Mouse (Mus musculus) urinary bladder, postnatal 36 days (tissue): ENCODE data around the gene Malsu1.
A peak's percentile ranks its signal among the peaks of the same experiment; 100 is the strongest.

Experiments used
- DNase-seq, 2 experiments: peaks; one replicate each; pipeline ENCODE4 v3.0.0; 2022; ENCODE audit warnings: low spot score in 2 of 2, mixed read lengths in 1 of 2

Malsu1 gene

DNA sequence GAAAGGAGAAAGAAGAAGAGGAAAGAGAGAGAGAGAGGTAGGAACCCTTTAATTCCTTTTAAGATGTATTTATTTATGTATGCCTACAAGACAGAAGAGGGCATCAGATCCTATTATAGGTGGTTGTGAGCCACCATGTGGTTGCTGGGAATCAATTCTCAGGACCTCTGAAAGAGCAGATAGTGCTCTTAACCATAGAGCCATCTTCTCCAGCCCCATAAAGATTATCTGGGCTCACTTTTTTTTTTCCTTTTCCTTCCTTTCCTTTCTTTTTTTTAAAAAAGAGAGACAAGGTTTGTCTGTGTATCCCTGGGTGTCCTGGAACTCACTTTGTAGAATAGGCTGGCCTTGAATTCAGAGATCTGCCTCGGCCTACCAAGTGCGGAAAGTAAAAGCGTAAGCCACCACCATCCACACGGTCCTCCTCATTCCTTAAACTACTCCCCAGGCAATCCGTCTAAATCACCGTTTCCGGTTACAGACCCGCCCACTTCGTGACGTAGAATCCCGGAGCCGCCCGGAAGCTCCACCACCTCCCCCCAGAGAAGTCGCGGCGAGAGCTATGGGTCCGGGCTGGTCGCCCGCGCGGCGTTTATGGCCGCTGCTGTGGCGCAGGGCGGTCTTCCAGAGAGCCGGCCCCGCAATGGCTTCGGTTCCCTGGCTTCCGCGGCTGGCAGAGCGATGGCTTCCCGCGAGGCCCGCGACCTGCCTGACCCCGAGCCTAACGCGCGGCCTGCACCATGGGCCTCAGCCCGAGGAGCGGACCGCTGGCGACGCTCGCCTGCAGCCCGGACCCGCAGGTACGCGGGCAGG, at the start of gene Malsu1:
Gene Malsu1 (plus strand): TSS at position 492 of the 813 bp plus-strand sequence.
- peak; percentile 94 to 95 for DNase-seq

GRCm38 (mm10) chr6:49025290-49025689, 48.3 kb upstream of the Malsu1 start:
- DNase-seq, result no peak

GRCm38 (mm10) chr6:49026496-49026895, 47.1 kb upstream of the Malsu1 start:
- DNase-seq, result no peak

DNA sequence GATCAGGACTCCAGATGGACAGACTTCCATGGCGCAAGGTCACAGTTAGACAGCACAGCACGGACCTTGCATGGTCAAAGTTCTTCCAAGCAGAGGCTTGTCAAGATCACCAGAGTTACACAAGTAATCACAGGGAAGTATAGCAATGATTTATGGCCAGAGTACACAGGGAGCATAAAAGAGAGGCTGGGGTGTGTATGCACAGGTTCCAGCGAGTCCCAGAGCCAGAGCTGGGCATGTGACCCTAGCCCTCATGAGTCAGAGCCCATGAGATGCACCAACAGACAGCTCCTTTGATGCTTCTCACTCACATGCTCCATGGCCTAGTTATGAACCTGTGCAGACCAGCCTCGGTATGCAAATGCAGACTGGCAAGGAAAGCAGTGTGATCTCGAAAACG, 45.6 kb upstream of the Malsu1 start:
- DNase-seq, result peak; percentile 49 to 61

DNA sequence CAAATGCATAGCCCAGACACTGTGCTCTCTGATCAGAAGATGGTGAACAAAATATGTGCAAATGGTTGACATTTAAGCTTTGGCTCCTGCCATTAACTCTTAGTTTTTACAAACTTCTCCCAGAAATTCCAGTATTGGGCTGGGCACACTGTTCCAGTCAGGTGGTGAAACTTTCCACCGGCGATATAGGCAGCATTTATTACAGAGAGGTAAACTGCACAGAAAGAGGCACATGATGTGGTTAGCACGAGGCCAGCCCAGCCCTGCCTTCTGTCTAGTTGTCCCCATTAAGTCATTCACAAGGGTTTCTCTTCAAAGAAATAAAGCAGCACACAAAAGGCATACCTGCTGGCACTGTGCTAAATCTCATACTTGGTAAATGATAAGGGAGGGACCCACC, 44.9 kb upstream of the Malsu1 start:
- no peak for DNase-seq

GRCm38 (mm10) chr6:49031230-49031629, 42.4 kb upstream of the Malsu1 start:
- DNase-seq, result no peak

- DNase-seq, result no peak
Observed at GRCm38 (mm10) chr6:49032783-49033182, 40.8 kb upstream of the Malsu1 start.

DNA sequence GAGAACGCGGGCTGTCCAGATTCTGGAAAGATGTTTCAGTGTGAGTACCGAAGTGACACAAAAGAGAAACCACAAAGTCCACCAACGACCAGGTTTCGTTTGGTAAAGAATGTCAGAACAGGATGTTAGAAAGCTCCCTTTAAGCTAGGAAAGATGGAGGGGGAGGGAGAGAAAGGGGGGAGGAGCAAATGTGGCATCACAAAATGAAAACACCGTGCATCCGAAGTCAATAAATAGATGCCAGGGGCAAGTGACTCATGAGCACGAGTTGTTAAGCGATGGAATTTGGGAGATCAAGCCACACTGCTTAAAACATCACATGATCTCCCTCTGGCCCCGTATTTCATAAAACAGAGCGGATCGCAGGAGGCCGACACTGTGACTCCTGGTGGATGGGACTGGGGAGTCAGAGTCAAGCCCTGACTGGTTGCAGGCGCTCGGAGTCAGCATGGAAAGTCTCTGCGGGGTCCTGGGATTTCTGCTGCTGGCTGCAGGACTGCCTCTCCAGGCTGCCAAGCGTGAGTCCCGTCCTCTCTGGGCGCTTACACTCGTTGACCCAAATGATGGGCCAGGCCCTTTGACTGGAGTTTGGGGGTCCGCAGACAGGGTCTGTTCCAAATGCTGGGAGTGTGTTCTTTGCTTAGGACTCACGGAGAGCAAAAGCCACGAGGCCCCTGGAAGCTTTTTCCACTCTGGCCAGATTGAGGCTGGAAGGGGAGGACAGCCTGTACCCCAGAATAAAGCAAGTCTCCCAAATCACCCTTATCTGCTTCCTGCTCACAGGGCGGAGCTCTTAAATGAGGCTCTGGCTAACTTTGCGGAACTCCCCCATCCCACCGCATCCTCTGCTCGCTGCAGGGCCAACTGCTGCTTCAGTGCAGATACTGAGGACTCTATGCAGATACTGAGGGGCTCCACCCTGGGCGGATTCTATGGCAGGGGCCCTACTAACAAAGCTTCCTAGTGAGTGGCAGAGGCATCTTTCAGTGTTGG, 37.0 kb upstream of the Malsu1 start, which contains the start of gene Gpnmb:
Gene Gpnmb (plus strand): TSS at position 272 of the 993 bp plus-strand sequence.
- DNase-seq, result peak; percentile 45 to 49

DNA sequence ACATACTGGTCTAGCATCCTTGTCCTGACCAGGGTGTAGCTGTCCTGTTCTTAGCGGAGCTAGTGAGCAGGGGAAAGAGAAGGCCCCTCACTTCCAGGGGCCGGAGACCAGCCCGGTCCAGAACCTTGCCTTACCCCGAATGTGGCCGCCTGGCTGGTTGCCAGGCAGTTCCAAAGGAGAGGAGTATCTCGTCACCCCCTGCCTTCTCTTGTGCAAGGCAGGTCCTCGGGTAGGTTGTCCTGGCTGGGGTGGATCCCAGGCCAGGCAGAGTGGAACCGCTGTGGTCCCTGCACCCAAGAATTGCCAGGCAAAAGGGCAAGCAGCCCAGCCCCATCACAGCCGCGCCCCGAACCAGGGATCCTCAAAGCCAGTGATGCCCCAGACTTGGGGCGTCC, 36.3 kb upstream of the Malsu1 start:
- no peak for DNase-seq

- peak; percentile 46 to 66 for DNase-seq
Observed at GRCm38 (mm10) chr6:49039470-49040180, 34.0 kb upstream of the Malsu1 start.

GRCm38 (mm10) chr6:49046502-49046901, 27.1 kb upstream of the Malsu1 start:
- DNase-seq, result no peak

- no peak for DNase-seq
Observed at GRCm38 (mm10) chr6:49046976-49047375, 26.6 kb upstream of the Malsu1 start.

DNA sequence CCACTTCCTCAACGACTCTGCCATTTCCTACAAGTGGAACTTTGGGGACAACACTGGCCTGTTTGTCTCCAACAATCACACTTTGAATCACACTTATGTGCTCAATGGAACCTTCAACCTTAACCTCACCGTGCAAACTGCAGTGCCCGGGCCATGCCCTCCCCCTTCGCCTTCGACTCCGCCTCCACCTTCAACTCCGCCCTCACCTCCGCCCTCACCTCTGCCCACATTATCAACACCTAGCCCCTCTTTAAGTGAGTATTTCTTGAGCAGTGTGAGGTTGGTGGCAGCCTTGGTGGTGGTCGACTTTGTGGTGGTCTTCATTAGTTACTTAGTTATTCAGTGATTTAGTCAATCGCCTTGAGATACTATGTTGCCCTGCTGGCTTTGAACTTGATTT, 25.7 kb upstream of the Malsu1 start:
- no peak for DNase-seq

- DNase-seq, result no peak
Observed at GRCm38 (mm10) chr6:49048395-49048794, 25.2 kb upstream of the Malsu1 start.

DNA sequence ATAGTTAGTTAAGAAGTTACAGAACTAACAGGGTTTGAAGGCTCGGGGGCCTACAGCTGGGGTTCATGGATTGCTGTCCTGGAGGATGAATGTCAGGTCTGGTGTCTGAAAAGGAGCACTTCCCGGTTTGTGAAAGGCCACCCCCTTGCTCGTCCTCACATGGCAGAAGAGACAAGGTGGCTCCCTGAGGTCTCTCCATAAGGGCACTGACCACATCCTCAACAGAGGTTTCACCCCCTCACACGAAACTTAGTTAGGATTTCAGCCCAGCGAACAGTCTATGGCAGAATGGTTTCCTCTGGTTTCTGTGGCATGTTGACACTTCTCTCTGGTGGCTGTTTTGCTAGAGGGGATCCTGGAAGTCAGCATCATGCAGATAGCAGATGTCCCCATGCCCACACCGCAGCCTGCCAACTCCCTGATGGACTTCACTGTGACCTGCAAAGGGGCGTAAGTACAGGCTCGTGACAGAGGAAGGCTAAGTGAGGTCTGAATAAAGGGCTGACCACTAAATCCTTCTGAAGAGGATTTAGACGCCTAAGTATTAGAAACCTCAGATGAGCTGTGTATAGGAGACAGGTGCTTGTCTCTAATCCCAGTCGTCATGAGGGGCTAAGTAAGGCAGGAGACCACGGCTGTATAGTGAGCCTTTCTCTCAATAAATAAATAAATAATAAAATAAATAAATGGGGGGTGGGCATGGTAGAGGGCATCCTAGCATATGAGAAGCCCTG, 22.8 kb upstream of the Malsu1 start:
- DNase-seq, result no peak

DNA sequence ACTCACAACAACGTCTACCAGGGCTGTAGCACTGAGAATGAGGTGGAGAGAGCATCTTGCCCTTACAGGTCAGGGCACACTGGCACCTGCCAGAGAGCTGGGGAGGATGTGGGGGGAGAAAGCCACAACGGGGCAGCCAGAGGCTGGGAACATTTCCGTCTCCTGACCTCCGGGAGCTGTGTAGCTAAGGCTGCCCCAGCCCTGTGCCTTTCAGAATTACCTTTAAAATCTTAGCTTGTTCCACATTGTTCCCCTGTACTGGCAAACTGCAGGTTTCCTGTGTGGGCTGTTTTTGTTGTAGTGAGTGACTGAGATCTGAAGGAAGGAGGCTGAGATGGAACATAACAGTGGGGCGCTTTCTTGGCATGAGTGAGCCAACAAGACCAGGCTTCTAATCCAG, 21.4 kb upstream of the Malsu1 start:
- no peak for DNase-seq

DNA sequence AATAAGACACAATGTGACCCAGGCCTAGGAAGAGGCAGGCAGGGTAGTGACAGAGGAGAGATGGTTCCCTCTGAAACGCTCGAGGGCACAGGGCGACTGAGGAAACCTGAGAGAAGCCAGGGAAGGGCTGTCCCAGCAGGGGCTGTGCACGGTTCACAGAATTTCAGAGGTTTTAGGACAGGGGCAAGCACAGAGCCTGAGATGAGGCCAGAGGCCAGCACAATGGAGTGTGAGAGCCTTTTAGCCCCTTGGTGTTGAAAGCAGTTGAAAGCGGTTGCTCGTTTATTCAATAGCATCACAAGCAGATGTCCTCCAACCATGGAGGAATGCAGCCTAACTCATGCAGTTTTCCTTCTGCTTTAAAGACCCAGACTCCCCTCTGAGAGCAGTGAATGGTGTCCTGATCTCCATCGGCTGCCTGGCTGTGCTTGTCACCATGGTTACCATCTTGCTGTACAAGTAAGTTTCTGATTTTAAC, 18.3 kb upstream of the Malsu1 start:
- no peak for DNase-seq

DNA sequence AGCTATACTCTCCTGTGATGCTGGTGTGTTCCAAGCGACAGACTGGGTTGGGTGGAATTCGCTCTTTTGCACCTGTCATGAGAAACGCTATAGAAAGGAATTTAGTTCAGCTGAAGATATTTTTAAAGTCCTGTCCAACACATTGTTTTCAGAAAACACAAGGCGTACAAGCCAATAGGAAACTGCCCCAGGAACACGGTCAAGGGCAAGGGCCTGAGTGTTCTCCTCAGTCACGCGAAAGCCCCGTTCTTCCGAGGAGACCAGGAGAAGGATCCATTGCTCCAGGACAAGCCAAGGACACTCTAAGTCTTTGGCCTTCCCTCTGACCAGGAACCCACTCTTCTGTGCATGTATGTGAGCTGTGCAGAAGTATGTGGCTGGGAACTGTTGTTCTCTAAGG, 17.6 kb upstream of the Malsu1 start:
- DNase-seq, result no peak

DNA sequence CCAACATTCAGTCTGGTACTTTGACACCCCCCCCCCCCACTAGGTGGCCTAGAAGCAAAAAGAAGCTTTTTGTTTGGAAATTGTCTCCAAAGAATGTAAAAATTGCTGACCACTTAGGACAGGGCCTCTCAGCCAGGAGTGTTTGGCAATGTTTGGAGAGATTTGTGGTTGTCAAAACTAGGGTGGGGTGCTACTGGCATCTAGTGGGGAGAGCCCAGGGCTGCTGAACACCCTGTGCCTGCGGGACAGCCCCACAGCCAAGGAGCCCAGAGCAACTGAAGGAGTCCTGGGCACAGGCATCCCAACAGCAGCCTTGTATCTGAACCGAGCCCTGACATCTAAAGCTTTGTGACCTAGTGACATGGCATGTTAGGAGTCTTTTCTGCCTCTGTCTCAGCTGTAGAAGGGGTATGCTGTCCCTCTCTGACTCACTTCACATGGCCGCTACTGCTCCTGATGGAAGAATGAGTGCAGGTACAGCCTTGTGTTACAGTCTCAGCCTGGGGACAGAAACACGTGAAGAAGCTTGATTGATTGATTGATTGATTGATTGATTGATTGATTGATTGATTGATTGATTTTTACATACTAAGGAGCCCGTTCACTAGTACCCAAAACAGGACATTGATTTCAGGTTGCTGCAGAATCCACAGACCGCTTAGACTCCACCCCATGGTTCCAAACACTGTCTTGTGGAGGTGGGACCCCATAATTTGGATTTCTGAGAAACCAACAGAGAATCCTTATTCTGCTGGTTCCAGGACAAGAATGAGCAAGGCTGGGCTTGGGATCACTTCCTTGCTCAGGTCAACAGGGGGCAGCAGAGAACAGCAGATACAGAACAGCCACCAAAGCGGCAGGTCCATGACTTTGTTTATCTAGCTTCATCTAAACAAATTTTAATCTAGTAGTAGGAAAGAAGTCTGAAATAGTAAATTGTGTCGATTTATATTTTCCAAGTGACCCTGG, 16.3 kb upstream of the Malsu1 start:
- DNase-seq, result peak; percentile 63 to 67

GRCm38 (mm10) chr6:49068361-49068760, 5.2 kb upstream of the Malsu1 start:
- no peak for DNase-seq
